Mouse (Mus musculus): Measurements from ENCODE around the gene Ptpn1.

Ptpn1 gene

GRCm38 (mm10) chr2:167944193-167944592, 12.3 kb downstream of the Ptpn1 start:
- DNase-seq (ENCODE audit: low read depth in 2 of 2, low spot score in 2 of 2), result no peak

DNA sequence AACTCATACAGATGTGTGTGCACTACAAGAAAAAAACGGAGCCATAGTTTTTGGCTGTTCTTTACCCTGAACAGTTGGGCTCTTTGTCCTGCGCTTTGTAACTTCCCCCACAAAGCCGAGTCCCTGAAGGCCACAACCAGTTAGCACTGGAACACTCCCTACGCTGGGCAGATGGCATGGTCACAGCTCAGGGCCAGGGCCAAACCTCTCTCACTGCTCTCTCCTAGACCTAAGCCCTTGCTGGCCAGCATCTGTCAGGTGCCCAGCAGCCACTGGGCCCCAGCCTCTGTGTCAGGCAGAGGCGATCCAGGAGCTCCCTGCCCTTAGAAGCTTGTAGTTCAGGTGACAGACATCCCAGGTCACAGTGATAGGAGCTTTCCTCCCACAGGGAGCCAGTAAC, 13.6 kb downstream of the Ptpn1 start:
- no peak for DNase-seq (ENCODE audit: low read depth in 2 of 2, low spot score in 2 of 2)

DNA sequence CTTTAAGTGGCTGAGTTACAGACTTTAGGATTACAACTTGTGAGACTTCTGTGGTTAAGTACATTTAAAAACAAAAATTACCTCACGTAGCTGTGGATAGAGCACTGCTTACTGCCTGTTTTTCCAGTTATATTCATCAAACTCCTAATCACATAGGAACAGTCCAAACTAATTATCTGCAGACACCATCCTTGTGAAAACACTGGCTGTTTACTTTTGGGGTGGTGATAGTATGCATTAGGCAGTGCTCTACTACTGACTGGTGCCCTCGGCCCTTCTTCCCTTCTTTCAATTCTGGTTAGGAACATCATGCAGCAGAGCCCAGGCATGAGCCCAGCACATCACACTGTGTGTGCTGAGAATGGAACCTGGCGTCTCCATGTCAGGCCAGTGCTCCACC, 15.4 kb downstream of the Ptpn1 start:
- DNase-seq (ENCODE audit: low read depth in 2 of 2, low spot score in 2 of 2), result no peak

GRCm38 (mm10) chr2:167948047-167948446, 16.2 kb downstream of the Ptpn1 start:
- DNase-seq (ENCODE audit: low read depth in 2 of 2, low spot score in 2 of 2), result no peak

- DNase-seq (ENCODE audit: low read depth in 2 of 2, low spot score in 2 of 2), result no peak
Observed at GRCm38 (mm10) chr2:167948557-167948956, 16.7 kb downstream of the Ptpn1 start.

DNA sequence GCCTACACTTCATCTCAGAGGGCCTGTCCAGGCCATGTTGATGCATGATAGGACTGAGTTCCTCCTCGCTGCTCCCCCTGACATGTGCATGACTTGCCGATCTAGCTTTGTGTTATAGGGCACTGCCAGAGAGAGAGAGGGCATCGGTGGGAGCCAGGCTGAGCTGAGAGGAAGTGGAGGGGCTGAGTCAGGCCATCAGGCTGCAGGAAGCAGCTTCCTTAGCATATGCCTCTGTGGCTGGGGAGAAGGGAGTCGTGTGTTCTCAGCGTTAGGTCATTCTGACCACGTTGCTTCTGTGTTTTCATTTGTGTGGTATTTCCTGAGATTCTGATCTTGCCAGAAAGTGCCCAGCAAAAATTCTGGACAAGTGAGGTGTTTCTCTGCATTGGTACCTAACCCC, 17.4 kb downstream of the Ptpn1 start:
- DNase-seq (ENCODE audit: low read depth in 2 of 2, low spot score in 2 of 2), result no peak

- no peak for DNase-seq (ENCODE audit: low read depth in 2 of 2, low spot score in 2 of 2)
Observed at GRCm38 (mm10) chr2:167949808-167950207, 18.0 kb downstream of the Ptpn1 start.

GRCm38 (mm10) chr2:167950681-167951080, 18.8 kb downstream of the Ptpn1 start:
- DNase-seq (ENCODE audit: low read depth in 2 of 2, low spot score in 2 of 2), result no peak

- no peak for DNase-seq (ENCODE audit: low read depth in 2 of 2, low spot score in 2 of 2)
Observed at GRCm38 (mm10) chr2:167951301-167952211, 19.7 kb downstream of the Ptpn1 start.

DNA sequence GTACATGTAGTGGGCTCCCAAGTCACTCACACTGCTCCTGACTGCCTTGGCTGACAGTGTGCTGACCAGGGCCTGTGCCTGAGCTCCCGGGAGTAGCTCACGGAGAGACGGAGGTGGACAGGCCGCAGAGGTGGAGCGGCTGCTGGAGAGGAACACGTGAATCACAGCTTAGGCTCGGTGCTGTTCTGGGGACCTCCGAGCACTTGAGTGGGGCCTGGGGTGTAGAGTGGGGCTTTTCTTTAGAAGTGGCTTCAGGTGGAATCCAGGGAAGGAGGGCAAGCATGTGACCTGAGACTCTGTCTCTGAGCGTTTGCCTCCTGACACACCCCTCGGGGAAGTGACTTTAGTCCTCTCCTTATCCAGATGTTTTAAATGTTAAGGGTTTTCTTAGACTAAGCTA, 22.0 kb downstream of the Ptpn1 start:
- no peak for DNase-seq (ENCODE audit: low read depth in 2 of 2, low spot score in 2 of 2)

- no peak for DNase-seq (ENCODE audit: low read depth in 2 of 2, low spot score in 2 of 2)
Observed at GRCm38 (mm10) chr2:167954928-167955327, 23.1 kb downstream of the Ptpn1 start.

DNA sequence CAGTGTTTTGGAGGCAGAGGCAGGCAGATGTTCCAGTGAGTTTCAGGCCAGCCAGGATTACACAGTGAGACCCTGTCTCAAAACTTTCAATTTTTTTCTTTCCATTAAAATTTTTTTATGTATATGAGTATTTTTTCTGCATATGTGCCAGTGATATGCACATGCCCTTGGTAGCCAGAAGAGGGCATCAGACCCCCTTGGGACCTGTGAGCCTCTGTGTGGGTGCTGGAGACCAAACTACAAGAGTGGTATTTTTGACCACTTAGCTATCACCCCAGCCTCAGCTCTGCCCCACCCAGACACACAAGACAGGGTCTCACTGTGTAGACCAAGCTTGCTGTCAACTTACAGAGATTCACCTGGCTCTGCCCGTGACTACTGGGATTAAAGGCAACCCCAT, 25.7 kb downstream of the Ptpn1 start:
- DNase-seq (ENCODE audit: low read depth in 2 of 2, low spot score in 2 of 2), result no peak

DNA sequence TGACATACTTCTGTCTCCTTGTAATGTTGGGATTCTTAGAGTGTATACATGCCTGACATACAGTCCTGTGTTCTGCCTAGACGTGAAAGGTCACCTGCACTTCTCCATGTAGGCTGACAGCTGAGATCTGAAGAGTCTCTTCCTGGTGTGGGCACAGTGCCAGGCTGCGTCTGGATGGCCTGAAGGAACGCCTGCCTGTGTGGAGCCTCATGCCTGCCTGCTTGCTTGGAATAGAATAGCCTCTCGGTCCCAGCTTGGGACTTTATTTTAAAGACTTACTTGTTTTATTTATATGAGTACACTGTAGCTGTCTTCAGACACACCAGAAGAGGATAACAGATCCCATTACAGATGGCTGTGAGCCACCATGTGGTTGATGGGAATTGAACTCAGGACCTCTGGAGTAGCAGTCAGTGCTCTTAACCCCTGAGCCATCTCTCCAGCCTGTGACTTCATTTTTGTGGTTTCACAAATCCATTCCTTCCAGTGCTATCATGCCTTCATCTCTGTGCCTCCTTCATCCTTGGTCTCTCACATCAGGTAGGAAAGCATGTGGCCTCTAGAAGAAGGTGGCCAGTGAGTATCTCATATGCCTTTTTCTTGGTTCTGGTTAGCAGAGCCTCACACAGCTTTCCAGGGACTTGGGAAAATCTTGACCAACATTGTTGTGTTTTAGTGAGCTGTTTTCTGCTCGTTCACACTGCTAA, 26.4 kb downstream of the Ptpn1 start:
- DNase-seq (ENCODE audit: low read depth in 2 of 2, low spot score in 2 of 2), result no peak

GRCm38 (mm10) chr2:167958843-167959242, 27.0 kb downstream of the Ptpn1 start:
- no peak for DNase-seq (ENCODE audit: low read depth in 2 of 2, low spot score in 2 of 2)

DNA sequence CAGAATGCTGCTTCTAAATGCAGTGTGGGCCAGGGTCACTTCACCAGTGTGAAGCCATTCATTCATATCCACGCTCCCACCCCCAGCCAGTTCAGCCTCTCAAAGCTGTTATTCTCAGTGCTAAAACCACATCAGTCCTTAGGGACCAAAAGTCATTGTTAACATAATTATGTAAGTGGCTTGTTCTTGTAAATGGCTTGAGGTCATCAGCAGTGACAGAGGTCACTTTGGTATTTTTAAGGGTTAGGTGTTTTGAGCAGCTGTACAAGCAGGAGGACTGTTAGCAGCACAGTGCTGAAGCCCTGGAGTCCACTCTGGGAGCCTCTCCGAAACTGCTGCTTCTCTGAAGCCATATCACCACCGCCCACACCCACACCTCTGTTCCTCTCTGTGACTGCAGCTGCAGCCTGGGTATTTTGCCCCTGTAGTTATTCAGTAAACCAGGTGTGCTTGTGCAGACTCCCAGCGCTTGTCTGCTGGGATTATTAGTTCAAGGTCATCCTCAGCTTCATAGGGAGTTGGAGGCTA, 27.6 kb downstream of the Ptpn1 start:
- no peak for DNase-seq (ENCODE audit: low read depth in 2 of 2, low spot score in 2 of 2)

GRCm38 (mm10) chr2:167959996-167960395, 28.1 kb downstream of the Ptpn1 start:
- DNase-seq (ENCODE audit: low read depth in 2 of 2, low spot score in 2 of 2), result no peak

- DNase-seq (ENCODE audit: low read depth in 2 of 2, low spot score in 2 of 2), result no peak
Observed at GRCm38 (mm10) chr2:167960584-167960983, 28.7 kb downstream of the Ptpn1 start.

GRCm38 (mm10) chr2:167962347-167962746, 30.5 kb downstream of the Ptpn1 start:
- DNase-seq (ENCODE audit: low read depth in 2 of 2, low spot score in 2 of 2), result no peak

GRCm38 (mm10) chr2:167963176-167963575, 31.3 kb downstream of the Ptpn1 start:
- no peak for DNase-seq (ENCODE audit: low read depth in 2 of 2, low spot score in 2 of 2)

DNA sequence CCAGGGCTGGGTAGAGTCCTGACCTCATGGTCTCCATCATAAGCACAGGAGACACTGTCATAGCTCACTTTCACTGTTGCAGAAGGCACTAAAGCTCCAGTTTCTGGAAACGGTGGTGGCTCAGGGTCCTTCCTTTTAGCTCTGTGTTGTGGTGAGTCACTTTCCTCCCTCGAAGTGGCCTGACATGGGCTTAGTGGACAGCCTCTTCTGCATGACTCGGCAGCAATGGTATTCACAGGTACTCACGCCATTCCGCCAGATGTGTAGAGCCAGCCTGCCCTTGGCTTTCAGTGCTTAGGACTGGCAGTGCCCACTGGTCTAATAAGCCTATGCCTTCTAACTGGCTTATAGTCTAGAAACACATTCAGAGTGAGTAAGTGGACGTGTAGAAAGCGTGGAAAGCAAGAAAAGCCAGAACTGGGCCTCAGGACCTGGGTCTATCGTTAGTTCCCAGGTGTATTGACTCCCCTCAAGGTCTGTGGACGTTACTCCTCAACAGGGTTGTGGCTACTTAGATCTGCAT, 32.0 kb downstream of the Ptpn1 start:
- DNase-seq (ENCODE audit: low read depth in 2 of 2, low spot score in 2 of 2), result no peak

GRCm38 (mm10) chr2:167964320-167964719, 32.5 kb downstream of the Ptpn1 start:
- no peak for DNase-seq (ENCODE audit: low read depth in 2 of 2, low spot score in 2 of 2)

- DNase-seq (ENCODE audit: low read depth in 2 of 2, low spot score in 2 of 2), result no peak
Observed at GRCm38 (mm10) chr2:167965911-167966310, 34.1 kb downstream of the Ptpn1 start.
